In the genomic region with DNA sequence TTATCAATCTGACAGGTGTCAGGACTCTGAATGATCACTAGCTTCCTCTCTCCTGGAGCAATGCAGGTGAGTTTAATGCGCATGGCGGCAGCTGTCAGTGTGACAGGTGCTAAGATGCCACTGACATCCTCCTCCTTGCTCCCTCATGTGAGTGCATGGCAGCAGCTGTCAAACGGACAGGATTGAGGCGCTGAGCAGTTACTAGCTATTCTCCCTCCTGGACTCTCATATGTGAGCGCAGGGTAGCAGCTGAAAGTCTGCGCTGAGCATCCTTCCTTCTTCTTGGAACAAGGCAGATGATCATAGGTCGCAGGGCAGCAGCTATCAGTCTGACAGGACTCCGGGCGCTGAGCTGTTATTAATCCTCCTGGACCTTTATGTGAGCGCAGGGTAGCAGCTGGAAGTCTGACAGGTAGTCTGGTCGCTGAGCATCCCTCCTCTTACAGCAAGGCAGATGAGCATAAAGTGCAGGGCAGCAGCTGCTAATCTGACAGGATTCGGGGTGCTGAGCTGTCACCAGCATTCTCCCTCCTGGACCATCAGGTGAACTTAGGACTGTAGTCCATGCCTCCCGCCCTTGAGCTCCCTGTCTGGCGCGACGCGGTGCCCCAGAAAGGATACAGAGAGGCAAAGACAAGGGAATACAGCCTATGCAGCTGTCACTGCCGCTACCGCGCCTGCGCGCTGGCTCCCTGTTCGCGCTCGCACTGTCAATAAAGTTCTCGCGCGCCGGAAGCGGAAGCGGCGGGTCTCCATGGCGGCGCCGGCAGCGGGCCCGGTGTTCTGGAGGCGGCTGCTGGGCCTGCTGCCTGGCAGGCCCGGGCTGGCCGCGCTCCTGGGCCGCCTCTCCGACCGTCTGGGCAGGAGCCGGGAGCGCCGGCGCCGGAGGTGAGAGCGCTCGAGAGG, we compare ENCODE assay signal across 8 mouse cellular contexts. TPM values are rescaled to one million over a fixed set of nuclear protein-coding genes. Genes with fewer than 3 reads are reported as not detected.
DNase-seq lines count a peak whose midpoint lies in the region; ATAC-seq lines count a peak whose summit lies in the region.

A gene (plus strand): TSS at position 167 of the 906 bp plus-strand sequence.

- H3K27me3 ChIP-seq in hindbrain, embryonic 11.5 days (ENCODE audit: control insufficient read depth, insufficient read depth, low read length), result no peaks in the 10 kb centered on the region

- H3K4me3 ChIP-seq in hindbrain, embryonic 11.5 days (ENCODE audit: low read depth, low read length), result peak within 1 kb of the TSS; percentile 100

- 8% methylated on average over 48 of the region's 51 CpGs for WGBS in hindbrain, embryonic 11.5 days

- H3K9me3 ChIP-seq in hindbrain, embryonic 11.5 days (ENCODE audit: control insufficient read depth, low read length), result no peaks in the 10 kb centered on the region

- ATAC-seq in hindbrain, embryonic 11.5 days (ENCODE audit: low FRiP score), result peak; percentile 87

- DNase-seq in Muller cell, postnatal 12 days (ENCODE audit: inconsistent ontology term), result peak; percentile 94
- peak; percentile 93 for DNase-seq in cerebellum, adult 9-11 months
- DNase-seq in frontal cortex, postnatal 10 days (ENCODE audit: low spot score in 2 of 2), result peak; percentile 83 to 91
- peak; percentile 97 for DNase-seq in hindbrain, embryonic 11.5 days (ENCODE audit: low spot score)
- peak; percentile 93 to 95 for DNase-seq in layer of hippocampus, postnatal 14 days (ENCODE audit: low spot score in 2 of 2)
- peak; percentile 92 for DNase-seq in lung, postnatal 14 days
- peak; percentile 91 for DNase-seq in ovary, postnatal 36 days (ENCODE audit: low spot score)
- peak; percentile 95 for DNase-seq in thymus, postnatal 14 days

- H3K36me3 ChIP-seq in hindbrain, embryonic 11.5 days (ENCODE audit: control insufficient read depth, insufficient read depth, low read length), result no peaks in the 10 kb centered on the region

- peak within 1 kb of the TSS; percentile 92 for H3K9ac ChIP-seq in hindbrain, embryonic 11.5 days (ENCODE audit: low read depth, low read length)

- peak within 1 kb of the TSS; percentile 4; the same call in 1 of the 2 replicates for H3K27ac ChIP-seq in hindbrain, embryonic 11.5 days (ENCODE audit: low read depth, low read length)

- H3K4me2 ChIP-seq in hindbrain, embryonic 11.5 days (replicated peaks; ENCODE audit: low read depth, low read length), result peak within 1 kb of the TSS; percentile 84

- H3K4me1 ChIP-seq in hindbrain, embryonic 11.5 days (replicated peaks; ENCODE audit: control insufficient read depth, insufficient read depth, low read length), result peaks cover 9% of the 10 kb centered on the region

RNA-seq across cellular contexts. Expression of the gene that starts here (rescaled TPM):
- polyA plus RNA-seq in hindbrain, embryonic 11.5 days (2014; fragmentation: Nextera tagmentation; extraction: Ambion mirVana), result 38.6 and 39.1 TPM in 2 replicates
- 10 to 100 TPM; 65.4 to 66.9 TPM for total RNA-seq in layer of hippocampus, postnatal 14 days (2021)

Comparison
In these comparisons a context has a peak if more than half of its experiments do, and no peak if none do; other contexts are left out.
1. Peak in every context shown above with its lines: DNase-seq, ATAC-seq, H3K4me3 ChIP-seq and H3K27ac ChIP-seq.